Mouse (Mus musculus): ENCODE data around the gene Slc7a9. TPM values are rescaled to one million over a fixed set of nuclear protein-coding genes. Genes with fewer than 3 reads are reported as not detected.

The Slc7a9 gene
- not detected for polyA plus RNA-seq (2015; fragmentation: Illumina TruSeq; extraction: RNeasy Lipid Tissue Mini Kit (QIAGEN cat#74804); ENCODE audit: insufficient read depth, low read depth, low replicate concordance)

GRCm38 (mm10) chr7:35447996-35448846 lies at the start of gene Slc7a9:
Gene Slc7a9, plus strand, starts transcription at chr7:35448796.

Other genes starting within 250 kb of the Slc7a9 start
- 5.0 TPM for gene Lrp3, start 233.3 kb upstream of the Slc7a9 start, polyA plus RNA-seq (2015; fragmentation: Illumina TruSeq; extraction: RNeasy Lipid Tissue Mini Kit (QIAGEN cat#74804); ENCODE audit: insufficient read depth, low read depth, low replicate concordance)
- gene Gpatch1, start 130.4 kb upstream of the Slc7a9 start, polyA plus RNA-seq (2015; fragmentation: Illumina TruSeq; extraction: RNeasy Lipid Tissue Mini Kit (QIAGEN cat#74804); ENCODE audit: insufficient read depth, low read depth, low replicate concordance) = 2.4 TPM
- 6.7 TPM for gene Rhpn2, start 114.6 kb upstream of the Slc7a9 start, polyA plus RNA-seq (2015; fragmentation: Illumina TruSeq; extraction: RNeasy Lipid Tissue Mini Kit (QIAGEN cat#74804); ENCODE audit: insufficient read depth, low read depth, low replicate concordance)
- gene Faap24, start 52.0 kb upstream of the Slc7a9 start, polyA plus RNA-seq (2015; fragmentation: Illumina TruSeq; extraction: RNeasy Lipid Tissue Mini Kit (QIAGEN cat#74804); ENCODE audit: insufficient read depth, low read depth, low replicate concordance) = 0.61 TPM
- 6.0 TPM for gene Cep89, start 51.8 kb upstream of the Slc7a9 start, polyA plus RNA-seq (2015; fragmentation: Illumina TruSeq; extraction: RNeasy Lipid Tissue Mini Kit (QIAGEN cat#74804); ENCODE audit: insufficient read depth, low read depth, low replicate concordance)
- gene Tdrd12, start 88.9 kb downstream of the Slc7a9 start, polyA plus RNA-seq (2015; fragmentation: Illumina TruSeq; extraction: RNeasy Lipid Tissue Mini Kit (QIAGEN cat#74804); ENCODE audit: insufficient read depth, low read depth, low replicate concordance) = not detected
- gene Nudt19, start 107.5 kb downstream of the Slc7a9 start, polyA plus RNA-seq (2015; fragmentation: Illumina TruSeq; extraction: RNeasy Lipid Tissue Mini Kit (QIAGEN cat#74804); ENCODE audit: insufficient read depth, low read depth, low replicate concordance) = 18.7 TPM
- gene Rgs9bp, start 136.8 kb downstream of the Slc7a9 start, polyA plus RNA-seq (2015; fragmentation: Illumina TruSeq; extraction: RNeasy Lipid Tissue Mini Kit (QIAGEN cat#74804); ENCODE audit: insufficient read depth, low read depth, low replicate concordance) = not detected
- gene Ankrd27, start 137.4 kb downstream of the Slc7a9 start, polyA plus RNA-seq (2015; fragmentation: Illumina TruSeq; extraction: RNeasy Lipid Tissue Mini Kit (QIAGEN cat#74804); ENCODE audit: insufficient read depth, low read depth, low replicate concordance) = 6.7 TPM
- 29.3 TPM for gene Pdcd5, start 198.7 kb downstream of the Slc7a9 start, polyA plus RNA-seq (2015; fragmentation: Illumina TruSeq; extraction: RNeasy Lipid Tissue Mini Kit (QIAGEN cat#74804); ENCODE audit: insufficient read depth, low read depth, low replicate concordance)

Data from pancreas, adult 10 weeks (tissue).